Mouse (Mus musculus) CH12.LX (cell line): ENCODE results near the gene 9930021J03Rik. TPM values are rescaled to one million over a fixed set of nuclear protein-coding genes. Genes with fewer than 3 reads are reported as not detected.

Experiments
- DNase-seq: peaks from one replicate; pipeline ENCODE4 v3.0.0-alpha.2; 2013; ENCODE audit errors: extremely low read depth
- H3K27ac ChIP-seq: 2 replicates; pipeline ENCODE4 v1.5.1; 2012; ENCODE audit warnings: low read depth, mild to moderate bottlenecking, control low read depth, moderate library complexity; ENCODE audit not compliant: insufficient read depth
- H3K27me3 ChIP-seq: replicated peaks from 2 replicates; pipeline ENCODE3; 2012; ENCODE audit warnings: inconsistent platforms
- H3K36me3 ChIP-seq, 2 experiments: replicated peaks in 1 of 2; 2 replicates each; pipeline versions ENCODE3 to v1.6.1; 2012; ENCODE audit warnings: inconsistent platforms in 1 of 2, low read length in 1 of 2, mild to moderate bottlenecking in 1 of 2, mixed read lengths in 1 of 2, moderate library complexity in 1 of 2; ENCODE audit not compliant: control insufficient read depth in 1 of 2, insufficient read depth in 1 of 2
- H3K4me1 ChIP-seq, 2 experiments: 2 replicates each; pipeline ENCODE4 v1.6.1; 2012; ENCODE audit warnings: inconsistent platforms in 1 of 2, moderate library complexity in 1 of 2; ENCODE audit not compliant: insufficient read depth in 2 of 2, control insufficient read depth in 1 of 2
- H3K4me2 ChIP-seq: 2 replicates; pipeline ENCODE4 v1.6.1; 2012; ENCODE audit warnings: low read depth, mild to moderate bottlenecking, control low read depth; ENCODE audit not compliant: poor library complexity, insufficient read depth, severe bottlenecking
- H3K4me3 ChIP-seq, 3 experiments: fragments of 150-350 bp in 1 of 3; sonication (generic) in 1 of 3; replicated peaks in 1 of 3; 2 replicates each; pipeline versions ENCODE3 to v1.5.1; 2011 to 2012; ENCODE audit warnings: low read depth in 2 of 3, low read length in 2 of 3, mild to moderate bottlenecking in 2 of 3, moderate library complexity in 2 of 3, control low read depth in 1 of 3, improper control_type of control experiment in 1 of 3, inconsistent platforms in 1 of 3, mixed read lengths in 1 of 3; ENCODE audit not compliant: poor library complexity in 1 of 3
- H3K79me2 ChIP-seq: replicated peaks from 2 replicates; pipeline ENCODE4 v1.6.1; 2012; ENCODE audit warnings: mild to moderate bottlenecking, moderate library complexity; ENCODE audit not compliant: control insufficient read depth, poor library complexity, insufficient read depth, severe bottlenecking; ENCODE audit errors: extremely low read depth
- H3K9ac ChIP-seq: 2 replicates; pipeline ENCODE4 v1.6.1; 2012; ENCODE audit warnings: low read depth, mild to moderate bottlenecking, control low read depth, moderate library complexity; ENCODE audit not compliant: insufficient read depth
- H3K9me3 ChIP-seq: replicated peaks from 2 replicates; pipeline ENCODE3; 2012; ENCODE audit warnings: low read length, inconsistent platforms, mixed read lengths
- EP300 ChIP-seq: IDR thresholded peaks from 2 replicates; pipeline ENCODE4 v1.6.1; 2011; ENCODE audit warnings: low read length, improper control_type of control experiment
- ETS1 ChIP-seq: conservative IDR thresholded peaks from 2 replicates; pipeline ENCODE4 v1.6.1; 2012; ENCODE audit warnings: low read depth, mild to moderate bottlenecking, inconsistent platforms, low read length, improper control_type of control experiment, moderate library complexity
- GABPA ChIP-seq: IDR thresholded peaks from 2 replicates; pipeline ENCODE4 v1.6.1; 2012; ENCODE audit warnings: low read depth, low read length, improper control_type of control experiment, inconsistent platforms; ENCODE audit not compliant: insufficient replicate concordance
- JUN ChIP-seq: IDR thresholded peaks from 2 replicates; pipeline ENCODE4 v1.6.1; 2011; ENCODE audit warnings: low read depth, mild to moderate bottlenecking, low read length, improper control_type of control experiment, moderate library complexity; ENCODE audit not compliant: insufficient read depth
- JUND ChIP-seq: conservative IDR thresholded peaks from 2 replicates; pipeline ENCODE4 v1.6.1; 2011; ENCODE audit warnings: low read depth, low read length, improper control_type of control experiment
- MAZ ChIP-seq: IDR thresholded peaks from 2 replicates; pipeline ENCODE4 v1.6.1; 2012; ENCODE audit warnings: low read depth, mild to moderate bottlenecking, inconsistent platforms, low read length, improper control_type of control experiment, moderate library complexity
- MEF2A ChIP-seq: IDR thresholded peaks from 2 replicates; pipeline ENCODE4 v1.6.1; 2014; ENCODE audit warnings: low read depth, mild to moderate bottlenecking, inconsistent platforms, low read length, improper control_type of control experiment, borderline replicate concordance
- MXI1 ChIP-seq: IDR thresholded peaks from 2 replicates; pipeline ENCODE4 v1.6.1; 2011; ENCODE audit warnings: mild to moderate bottlenecking, low read depth, low read length, improper control_type of control experiment
- PAX5 ChIP-seq: IDR thresholded peaks from 2 replicates; pipeline ENCODE4 v1.6.1; 2012; ENCODE audit warnings: low read length, inconsistent platforms, mixed read lengths
- POLR2A ChIP-seq: IDR thresholded peaks from 2 replicates; pipeline ENCODE4 v1.6.1; 2011; ENCODE audit warnings: low read depth, mild to moderate bottlenecking, improper control_type of control experiment, low read length
- RCOR1 ChIP-seq: conservative IDR thresholded peaks from 2 replicates; pipeline ENCODE4 v1.6.1; 2012; ENCODE audit warnings: low read depth, mild to moderate bottlenecking, inconsistent platforms, low read length, improper control_type of control experiment
- SIN3A ChIP-seq: IDR thresholded peaks from 2 replicates; pipeline ENCODE4 v1.6.1; 2012; ENCODE audit warnings: low read length, improper control_type of control experiment, inconsistent platforms
- UBTF ChIP-seq: IDR thresholded peaks from 2 replicates; pipeline ENCODE4 v1.6.1; 2012; ENCODE audit warnings: low read depth, mild to moderate bottlenecking, inconsistent platforms, low read length, improper control_type of control experiment, moderate library complexity
- USF1 ChIP-seq: IDR thresholded peaks from 2 replicates; pipeline ENCODE4 v1.6.1; 2014; ENCODE audit warnings: low read depth, mild to moderate bottlenecking, inconsistent platforms, low read length, improper control_type of control experiment
- dilution Hi-C: fragments of 300-500 bp; cut with MboI; formaldehyde crosslinking; loops from 2 replicates; pipeline ENCODE4 v1.14.3; 2020; ENCODE audit warnings: low sequenced_read_pairs; ENCODE audit not compliant: extremely low pct_unique_long_range_greater_than_20kb, extremely low pct_ligation_motif_present
- in situ Hi-C: fragments of 300-500 bp; cut with MboI; formaldehyde crosslinking; loops from 3 replicates; pipeline ENCODE4 v1.14.3; 2019; ENCODE audit warnings: low sequenced_read_pairs, low pct_ligation_motif_present, low pct_unique_long_range_greater_than_20kb, mixed read lengths
- polyA plus RNA-seq: library from polyadenylated mRNA; unstranded; fragments of >175 nt; gene quantifications from 2 replicates; pipeline ENCODE4 v1.2.1, GENCODE M21; 2012; ENCODE audit warnings: low read depth; ENCODE audit not compliant: insufficient read length
- total RNA-seq, 2 experiments: library from RNA; depleted of rRNA; stranded (reverse); fragments of 300-350 nt in 1 of 2; fragments of >200 nt in 1 of 2; gene quantifications; 2 replicates each; pipeline ENCODE4 v1.2.3; 2012 to 2014

Gene 9930021J03Rik
- total and polyA plus RNA-seq, 3 experiments, result 4.2 to 8.7 (median 7.8) TPM

DNA sequence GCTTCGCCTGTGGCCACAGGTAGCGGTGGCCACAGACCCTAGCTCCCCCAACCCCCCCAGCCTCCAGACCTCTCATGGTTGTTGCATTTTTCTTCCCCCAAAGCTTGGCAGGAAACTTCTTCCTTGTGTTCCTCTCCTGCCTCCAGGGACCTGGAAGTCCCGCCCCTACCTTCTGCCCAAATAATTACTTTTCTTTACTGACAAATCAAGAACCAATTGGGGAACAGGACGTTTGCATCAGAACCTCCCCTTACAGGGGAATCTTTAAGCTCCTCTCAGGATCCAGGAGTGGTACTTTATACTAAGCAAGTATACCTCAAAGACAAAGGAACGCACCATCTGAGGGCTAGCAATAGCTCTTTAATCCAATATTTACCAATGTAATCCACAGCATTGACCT, 140.9 kb downstream of the 9930021J03Rik start:
- in situ Hi-C loops, result no loop called here
- no peaks in the 10 kb centered on the region for H3K9me3 ChIP-seq
- no peak overlapping the region for H3K4me3 ChIP-seq
- H3K4me1 ChIP-seq, result peaks cover 4 to 6% of the 10 kb centered on the region in 2 experiments; a peak in 3 of 4 replicates
- TF ChIP-seq JUND, result no peak
- TF ChIP-seq MEF2A, result no peak
- TF ChIP-seq PAX5, result no peak
- TF ChIP-seq POLR2A, result no peak
- TF ChIP-seq RCOR1, result no peak
- TF ChIP-seq UBTF, result no peak
- no peak for TF ChIP-seq EP300
- no peak for TF ChIP-seq SIN3A
- TF ChIP-seq USF1, result no peak
- TF ChIP-seq ETS1, result no peak
- TF ChIP-seq JUN, result no peak
- TF ChIP-seq MXI1, result no peak
- TF ChIP-seq MAZ, result no peak
- no peak for TF ChIP-seq GABPA
- H3K79me2 ChIP-seq, result no peaks in the 10 kb centered on the region
- H3K27me3 ChIP-seq, result no peaks in the 10 kb centered on the region
- no peak overlapping the region for H3K4me2 ChIP-seq
- no peak overlapping the region for H3K9ac ChIP-seq
- H3K27ac ChIP-seq, result no peak overlapping the region
- no peaks in the 10 kb centered on the region for H3K36me3 ChIP-seq
- DNase-seq, result no peak
- dilution Hi-C loops, result no loop called here

Other genes starting within 250 kb of the 9930021J03Rik start
- gene Ermp1, start 157.6 kb downstream of the 9930021J03Rik start, total RNA-seq (2012; rRNA removed), result 26.1 and 27.6 TPM in 2 replicates
- 21.7 and 22.7 TPM in 2 replicates for gene Ermp1, start 157.6 kb downstream of the 9930021J03Rik start, total RNA-seq (2014; rRNA removed)
- 31.7 and 32.9 TPM in 2 replicates for gene Ermp1, start 157.6 kb downstream of the 9930021J03Rik start, polyA plus RNA-seq
- not detected in 2 replicates for gene Mlana, start 108.2 kb downstream of the 9930021J03Rik start, total RNA-seq (2012; rRNA removed)
- not detected in 2 replicates for gene Mlana, start 108.2 kb downstream of the 9930021J03Rik start, total RNA-seq (2014; rRNA removed)
- not detected in 2 replicates for gene Mlana, start 108.2 kb downstream of the 9930021J03Rik start, polyA plus RNA-seq
- 7.0 and 9.0 TPM in 2 replicates for gene Ranbp6, start 7.0 kb upstream of the 9930021J03Rik start, total RNA-seq (2012; rRNA removed)
- 12.1 and 14.5 TPM in 2 replicates for gene Ranbp6, start 7.0 kb upstream of the 9930021J03Rik start, total RNA-seq (2014; rRNA removed)
- 7.8 and 8.4 TPM in 2 replicates for gene Ranbp6, start 7.0 kb upstream of the 9930021J03Rik start, polyA plus RNA-seq
- 0.08 TPM in 1 of 2 replicates, not detected in the other for gene Il33, start 119.1 kb upstream of the 9930021J03Rik start, total RNA-seq (2012; rRNA removed)
- gene Il33, start 119.1 kb upstream of the 9930021J03Rik start, total RNA-seq (2014; rRNA removed), result 0.32 and 0.39 TPM in 2 replicates
- 0.24 and 0.29 TPM in 2 replicates for gene Il33, start 119.1 kb upstream of the 9930021J03Rik start, polyA plus RNA-seq
- gene Trpd52l3, start 197.8 kb upstream of the 9930021J03Rik start, total RNA-seq (2012; rRNA removed), result not detected in 2 replicates
- gene Trpd52l3, start 197.8 kb upstream of the 9930021J03Rik start, total RNA-seq (2014; rRNA removed), result not detected in 2 replicates
- gene Trpd52l3, start 197.8 kb upstream of the 9930021J03Rik start, polyA plus RNA-seq, result not detected in 2 replicates
- gene Uhrf2, start 224.5 kb upstream of the 9930021J03Rik start, total RNA-seq (2012; rRNA removed), result 26.7 and 29.0 TPM in 2 replicates
- 66.3 and 71.4 TPM in 2 replicates for gene Uhrf2, start 224.5 kb upstream of the 9930021J03Rik start, total RNA-seq (2014; rRNA removed)
- gene Uhrf2, start 224.5 kb upstream of the 9930021J03Rik start, polyA plus RNA-seq, result 34.0 and 34.1 TPM in 2 replicates